Mouse (Mus musculus): ENCODE measurements around the gene Jak1. TPM values are rescaled to one million over a fixed set of nuclear protein-coding genes. Genes with fewer than 3 reads are reported as not detected.
A peak's percentile ranks its signal among the peaks of the same experiment; 100 is the strongest.

Gene Jak1
- polyA plus RNA-seq (2015; fragmentation: Nextera tagmentation; extraction: Ambion mirVana): 44.7 and 46.3 TPM in 2 replicates

DNA sequence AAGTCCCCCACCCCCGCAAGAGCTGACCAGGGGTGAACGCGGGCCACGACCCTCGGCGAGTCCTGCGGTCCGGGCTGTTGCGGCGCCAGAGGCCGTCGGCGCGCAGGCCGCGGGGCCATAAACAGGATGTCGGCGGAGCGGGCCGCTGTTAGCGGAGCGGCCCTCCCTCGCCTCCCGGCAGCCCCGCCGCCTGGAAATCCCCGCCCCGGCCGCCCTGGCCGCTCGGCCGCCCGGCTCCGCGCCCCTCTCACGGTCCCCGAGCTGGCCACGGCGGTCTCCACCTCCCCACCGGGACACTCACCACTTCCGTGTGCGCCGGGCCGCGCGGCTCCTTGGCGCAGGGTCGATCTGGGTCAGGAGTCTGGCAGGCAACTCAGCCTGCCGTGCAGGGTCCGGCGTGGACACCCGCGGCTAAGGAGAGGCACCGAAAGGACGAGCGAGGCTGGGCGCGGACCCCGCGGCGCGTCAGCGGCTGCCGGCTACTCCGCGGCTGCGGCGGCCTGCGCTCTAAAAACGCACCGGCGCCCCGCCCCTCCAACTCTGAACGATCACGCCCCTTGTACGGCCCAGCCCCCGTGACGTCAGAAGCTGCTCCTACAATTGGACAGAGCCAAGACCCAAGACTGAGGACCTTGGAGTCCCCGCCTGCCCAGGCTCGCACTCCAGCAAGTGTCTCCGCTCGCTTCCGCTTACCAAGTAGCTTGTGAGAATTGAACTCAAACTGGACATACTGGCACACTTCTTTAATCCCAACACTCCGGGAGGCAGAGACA is at the start of gene Jak1:
TSS of gene Jak1 (minus strand) at position 542 of the 773 bp plus-strand sequence.
- Histone ChIP-seq H3K36me3 (ENCODE audit: control insufficient read depth, insufficient read depth) (no peaks in the 10 kb centered on the region), H3K27me3 (replicated peaks; ENCODE audit: control insufficient read depth, insufficient read depth, low read length) (no peaks in the 10 kb centered on the region), H3K4me3 (ENCODE audit: low read depth, low read length) (peak within 1 kb of the TSS; percentile 99), H3K4me2 (replicated peaks; ENCODE audit: low read depth) (peak within 1 kb of the TSS; percentile 83), H3K9me3 (ENCODE audit: control insufficient read depth) (no peaks in the 10 kb centered on the region), H3K27ac (ENCODE audit: low read depth, low read length) (peak within 1 kb of the TSS; percentile 97), H3K9ac (ENCODE audit: low read depth, low read length) (peak within 1 kb of the TSS; percentile 99), H3K4me1 (replicated peaks; ENCODE audit: control insufficient read depth, insufficient read depth, low read length) (0 out of 2 replicates have a peak, but pooled peaks cover 3% of the 10 kb centered on the region)
- ATAC-seq: peak; percentile 99
- no peak for TF ChIP-seq CTCF (IDR thresholded peaks at IDR 0.05; ENCODE audit: low read depth)
- under 1% methylated on average over 73 of the region's 84 CpGs for WGBS

GRCm38 (mm10) chr4:101312055-101312454 is 47.0 kb upstream of the Jak1 start:
- H3K9ac ChIP-seq (ENCODE audit: low read depth, low read length): no peak overlapping the region
- 83% methylated on average over 6 of the region's 6 CpGs for WGBS
- ATAC-seq: no peak
- no peak for TF ChIP-seq CTCF (IDR thresholded peaks at IDR 0.05; ENCODE audit: low read depth)
- H3K4me1 ChIP-seq (replicated peaks; ENCODE audit: control insufficient read depth, insufficient read depth, low read length): no peaks in the 10 kb centered on the region
- no peak overlapping the region for H3K27ac ChIP-seq (ENCODE audit: low read depth, low read length)
- no peaks in the 10 kb centered on the region for H3K36me3 ChIP-seq (ENCODE audit: control insufficient read depth, insufficient read depth)
- H3K4me3 ChIP-seq (ENCODE audit: low read depth, low read length): no peak overlapping the region
- H3K27me3 ChIP-seq (replicated peaks; ENCODE audit: control insufficient read depth, insufficient read depth, low read length): no peaks in the 10 kb centered on the region
- H3K9me3 ChIP-seq (ENCODE audit: control insufficient read depth): no peaks in the 10 kb centered on the region
- no peak overlapping the region for H3K4me2 ChIP-seq (replicated peaks; ENCODE audit: low read depth)

DNA sequence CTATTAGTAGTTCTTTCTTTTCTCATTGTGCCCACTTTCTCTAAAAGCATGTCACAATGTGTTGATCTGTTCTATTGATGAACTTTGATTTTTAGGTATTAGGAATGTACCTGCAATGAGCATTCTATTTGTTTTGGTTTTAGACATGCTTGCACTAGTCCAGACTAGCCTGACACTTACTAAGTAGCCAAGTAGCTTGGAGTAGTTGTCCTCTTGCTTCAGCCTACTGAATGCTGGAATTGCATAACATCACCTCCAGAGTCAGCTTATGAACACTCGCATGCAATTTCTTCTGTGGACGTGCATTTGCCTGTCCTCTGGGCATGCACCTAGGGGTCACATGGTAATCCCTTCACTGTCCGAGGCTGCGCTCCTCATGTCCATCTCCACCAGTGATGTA is 43.1 kb upstream of the Jak1 start:
- no peaks in the 10 kb centered on the region for H3K36me3 ChIP-seq (ENCODE audit: control insufficient read depth, insufficient read depth)
- H3K27me3 ChIP-seq (replicated peaks; ENCODE audit: control insufficient read depth, insufficient read depth, low read length): no peaks in the 10 kb centered on the region; the same call in 1 of the 2 replicates
- no peak overlapping the region for H3K4me2 ChIP-seq (replicated peaks; ENCODE audit: low read depth)
- H3K4me3 ChIP-seq (ENCODE audit: low read depth, low read length): no peak overlapping the region
- TF ChIP-seq CTCF (IDR thresholded peaks at IDR 0.05; ENCODE audit: low read depth): no peak
- WGBS: 94% methylated on average over 4 of the region's 4 CpGs
- no peak overlapping the region for H3K9ac ChIP-seq (ENCODE audit: low read depth, low read length)
- no peaks in the 10 kb centered on the region for H3K4me1 ChIP-seq (replicated peaks; ENCODE audit: control insufficient read depth, insufficient read depth, low read length)
- no peaks in the 10 kb centered on the region for H3K9me3 ChIP-seq (ENCODE audit: control insufficient read depth)
- H3K27ac ChIP-seq (ENCODE audit: low read depth, low read length): no peak overlapping the region
- ATAC-seq: no peak

GRCm38 (mm10) chr4:101307286-101307685 is 42.2 kb upstream of the Jak1 start:
- no peak for ATAC-seq
- Histone ChIP-seq H3K27ac (ENCODE audit: low read depth, low read length) (no peak overlapping the region), H3K9me3 (ENCODE audit: control insufficient read depth) (no peaks in the 10 kb centered on the region), H3K27me3 (replicated peaks; ENCODE audit: control insufficient read depth, insufficient read depth, low read length) (no peaks in the 10 kb centered on the region; the same call in 1 of the 2 replicates), H3K36me3 (ENCODE audit: control insufficient read depth, insufficient read depth) (no peaks in the 10 kb centered on the region), H3K4me1 (replicated peaks; ENCODE audit: control insufficient read depth, insufficient read depth, low read length) (no peaks in the 10 kb centered on the region), H3K4me3 (ENCODE audit: low read depth, low read length) (no peak overlapping the region), H3K4me2 (replicated peaks; ENCODE audit: low read depth) (no peak overlapping the region), H3K9ac (ENCODE audit: low read depth, low read length) (no peak overlapping the region)
- no peak for TF ChIP-seq CTCF (IDR thresholded peaks at IDR 0.05; ENCODE audit: low read depth)
- whole genome bisulfite sequencing: 76% methylated on average over 4 of the region's 4 CpGs

- ATAC-seq: no peak
- H3K9me3 ChIP-seq (ENCODE audit: control insufficient read depth): no peaks in the 10 kb centered on the region
- no peak overlapping the region for H3K4me2 ChIP-seq (replicated peaks; ENCODE audit: low read depth)
- no peak overlapping the region for H3K9ac ChIP-seq (ENCODE audit: low read depth, low read length)
- 29% methylated on average over 8 of the region's 8 CpGs for WGBS
- no peaks in the 10 kb centered on the region for H3K4me1 ChIP-seq (replicated peaks; ENCODE audit: control insufficient read depth, insufficient read depth, low read length)
- TF ChIP-seq CTCF (IDR thresholded peaks at IDR 0.05; ENCODE audit: low read depth): no peak
- no peak overlapping the region for H3K27ac ChIP-seq (ENCODE audit: low read depth, low read length)
- H3K4me3 ChIP-seq (ENCODE audit: low read depth, low read length): no peak overlapping the region
- no peaks in the 10 kb centered on the region for H3K36me3 ChIP-seq (ENCODE audit: control insufficient read depth, insufficient read depth)
- no peaks in the 10 kb centered on the region; the same call in 1 of the 2 replicates for H3K27me3 ChIP-seq (replicated peaks; ENCODE audit: control insufficient read depth, insufficient read depth, low read length)
Measured at GRCm38 (mm10) chr4:101306132-101306915, 41.2 kb upstream of the Jak1 start.

- Histone ChIP-seq H3K27me3 (replicated peaks; ENCODE audit: control insufficient read depth, insufficient read depth, low read length) (no peaks in the 10 kb centered on the region; the same call in 1 of the 2 replicates), H3K4me1 (replicated peaks; ENCODE audit: control insufficient read depth, insufficient read depth, low read length) (no peaks in the 10 kb centered on the region), H3K9ac (ENCODE audit: low read depth, low read length) (no peak overlapping the region), H3K4me2 (replicated peaks; ENCODE audit: low read depth) (no peak overlapping the region), H3K4me3 (ENCODE audit: low read depth, low read length) (no peak overlapping the region), H3K27ac (ENCODE audit: low read depth, low read length) (no peak overlapping the region), H3K36me3 (ENCODE audit: control insufficient read depth, insufficient read depth) (no peaks in the 10 kb centered on the region), H3K9me3 (ENCODE audit: control insufficient read depth) (no peaks in the 10 kb centered on the region)
- WGBS: 76% methylated on average over 9 of the region's 9 CpGs
- ATAC-seq: no peak
- TF ChIP-seq CTCF (IDR thresholded peaks at IDR 0.05; ENCODE audit: low read depth): no peak
Measured at GRCm38 (mm10) chr4:101305126-101305525, 40.0 kb upstream of the Jak1 start.

All from intestine, postnatal 0 days (tissue).